Mouse (Mus musculus) forebrain, embryonic 13.5 days (tissue): Measurements from ENCODE around the gene Tnr. TPM values are rescaled to one million over a fixed set of nuclear protein-coding genes. Genes with fewer than 3 reads are reported as not detected.

Experiments
- ATAC-seq: fragments of 200-750 bp; cut with Nextera tagmentation; 2 replicates; pipeline ENCODE4 v1.8.0; 2017
- H3K27ac ChIP-seq: fragments of 300-500 bp; sonication (generic); 2 replicates; pipeline ENCODE4 v1.5.1; 2015; ENCODE audit warnings: inconsistent platforms, mild to moderate bottlenecking, moderate library complexity
- H3K27me3 ChIP-seq: fragments of 300-500 bp; sonication (generic); 2 replicates; pipeline ENCODE4 v1.6.1; 2015; ENCODE audit warnings: mild to moderate bottlenecking, inconsistent platforms
- H3K36me3 ChIP-seq: fragments of 300-500 bp; sonication (generic); 2 replicates; pipeline ENCODE4 v1.6.1; 2015; ENCODE audit warnings: mild to moderate bottlenecking, inconsistent platforms; ENCODE audit not compliant: poor library complexity, severe bottlenecking
- H3K4me1 ChIP-seq: fragments of 300-500 bp; sonication (generic); 2 replicates; pipeline ENCODE4 v1.6.1; 2015; ENCODE audit warnings: inconsistent platforms
- H3K4me2 ChIP-seq: fragments of 300-500 bp; sonication (generic); 2 replicates; pipeline ENCODE4 v1.6.1; 2015; ENCODE audit warnings: inconsistent platforms, mild to moderate bottlenecking, moderate library complexity
- H3K4me3 ChIP-seq: fragments of 300-500 bp; sonication (generic); 2 replicates; pipeline ENCODE4 v1.5.1; 2015; ENCODE audit warnings: mild to moderate bottlenecking, inconsistent platforms
- H3K9ac ChIP-seq: fragments of 300-500 bp; sonication (generic); 2 replicates; pipeline ENCODE4 v1.6.1; 2015; ENCODE audit warnings: mild to moderate bottlenecking, inconsistent platforms
- H3K9me3 ChIP-seq: fragments of 300-500 bp; sonication (generic); replicated peaks from 2 replicates; pipeline ENCODE4 v1.6.1; 2016; ENCODE audit warnings: inconsistent platforms
- WGBS: fragments of 180-500 bp; shearing (Covaris S2); methylation state at CpG from one replicate; pipeline ENCODE4 v1.1.7; 2015; 5-methylcytosine and 5-hydroxymethylcytosine counted together
- polyA plus RNA-seq: library from polyadenylated mRNA; unstranded; fragments of >200 nt; fragmentation: Nextera tagmentation; extraction: Ambion mirVana; gene quantifications from 2 replicates; pipeline ENCODE4 v1.2.1, GENCODE M21; 2015

Tnr gene
- polyA plus RNA-seq, 1 experiment from 2014 or later, result 1.6 TPM

DNA sequence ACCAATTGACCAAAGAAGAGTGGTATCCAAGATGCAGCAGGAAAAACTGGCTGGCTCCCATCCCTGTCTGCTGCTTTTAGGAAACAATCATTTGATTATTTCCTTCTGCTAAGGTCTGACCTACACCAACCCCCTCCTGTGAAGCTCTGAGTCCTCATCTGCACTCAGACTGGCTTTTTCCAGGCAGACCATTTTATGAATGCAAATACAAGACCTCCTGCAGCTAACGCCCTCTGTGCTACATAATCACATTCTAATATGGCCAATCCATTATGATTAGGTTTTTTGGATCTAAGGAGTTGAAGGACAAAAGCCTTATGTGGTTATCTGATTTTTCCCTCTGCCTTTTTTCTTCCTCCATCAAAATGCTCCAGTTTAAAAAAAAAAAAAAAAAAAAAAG, 342.1 kb downstream of the Tnr start:
- no peak overlapping the region for H3K4me3 ChIP-seq
- H3K27ac ChIP-seq, result no peak overlapping the region
- no peaks in the 10 kb centered on the region for H3K36me3 ChIP-seq
- H3K27me3 ChIP-seq, result 0 out of 2 replicates have a peak, but pooled peaks cover 6% of the 10 kb centered on the region
- no peak overlapping the region for H3K4me2 ChIP-seq
- no peaks in the 10 kb centered on the region for H3K9me3 ChIP-seq
- 0 out of 2 replicates have a peak, but pooled peaks cover 3% of the 10 kb centered on the region for H3K4me1 ChIP-seq
- no peak overlapping the region for H3K9ac ChIP-seq
- peak; percentile 51; the same call in 1 of the 2 replicates for ATAC-seq
- 13% methylated on average over 1 of the region's 1 CpGs for WGBS

DNA sequence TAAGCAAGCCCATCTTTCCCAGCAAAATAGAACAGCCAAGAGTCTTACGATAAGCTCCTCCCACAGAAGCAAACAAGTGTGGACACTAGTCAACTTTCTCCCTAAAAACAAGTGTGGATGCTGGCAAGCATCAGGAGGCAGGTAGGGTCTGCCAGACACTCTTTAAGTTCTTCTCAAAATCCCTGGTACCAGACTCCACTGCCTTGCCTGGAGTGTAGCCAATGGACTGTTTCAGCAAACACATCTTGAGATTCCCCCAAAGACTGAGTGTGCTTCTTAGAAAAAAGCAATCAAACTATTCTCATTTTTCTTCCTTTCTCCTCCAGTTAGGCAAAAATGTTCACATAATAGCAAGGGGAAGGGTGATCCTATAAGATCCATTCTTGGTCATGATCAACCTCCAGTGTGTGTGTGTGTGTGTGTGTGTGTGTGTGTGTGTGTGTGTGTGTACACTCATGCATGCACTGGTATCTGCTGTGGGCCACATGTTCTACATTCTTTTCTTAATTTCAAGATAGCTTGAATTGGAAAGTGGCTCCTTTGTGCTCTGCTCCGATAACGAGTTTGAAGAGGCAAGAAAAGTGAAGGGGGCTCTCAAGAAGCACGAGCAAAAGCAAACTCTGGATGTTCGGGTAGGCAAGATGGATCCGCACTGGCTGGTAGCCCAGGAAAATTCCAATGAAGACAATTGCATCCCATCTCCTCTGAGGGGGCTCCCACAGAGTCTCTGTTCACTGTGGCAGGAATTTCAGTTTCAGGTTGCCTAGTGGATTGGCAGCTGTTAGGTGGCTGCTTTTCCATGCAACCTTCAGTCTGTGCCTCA, 346.3 kb downstream of the Tnr start:
- 56% methylated on average over 6 of the region's 6 CpGs for WGBS
- Histone ChIP-seq H3K27ac (no peak overlapping the region), H3K4me1 (0 out of 2 replicates have a peak, but pooled peaks cover 3% of the 10 kb centered on the region), H3K4me2 (no peak overlapping the region), H3K27me3 (0 out of 2 replicates have a peak, but pooled peaks cover 6% of the 10 kb centered on the region), H3K36me3 (no peaks in the 10 kb centered on the region), H3K9ac (no peak overlapping the region), H3K9me3 (no peaks in the 10 kb centered on the region), H3K4me3 (no peak overlapping the region)
- ATAC-seq, result no peak

DNA sequence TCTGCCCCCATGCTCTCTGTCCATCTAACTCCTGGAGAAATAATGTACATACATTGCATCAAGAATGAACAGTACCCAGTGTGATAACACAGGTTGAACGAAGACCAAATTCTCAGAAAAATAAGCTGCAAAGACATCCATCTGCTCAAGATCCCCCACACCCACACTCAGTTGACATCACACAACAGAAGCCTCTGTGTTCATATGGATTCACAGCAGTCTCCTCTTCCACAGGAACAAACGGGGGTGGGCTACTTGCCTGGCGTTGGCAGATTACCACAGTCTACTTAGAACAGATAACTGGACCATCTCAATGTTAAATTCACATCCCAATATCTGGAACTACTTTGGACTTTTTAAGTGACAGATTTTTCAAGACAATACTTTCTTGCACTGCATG, 349.3 kb downstream of the Tnr start:
- Histone ChIP-seq H3K27ac (no peak overlapping the region), H3K4me3 (no peak overlapping the region), H3K4me1 (no peaks in the 10 kb centered on the region), H3K4me2 (no peak overlapping the region), H3K27me3 (0 out of 2 replicates have a peak, but pooled peaks cover 2% of the 10 kb centered on the region), H3K9me3 (no peaks in the 10 kb centered on the region), H3K36me3 (no peaks in the 10 kb centered on the region), H3K9ac (no peak overlapping the region)
- WGBS, result 87% methylated on average over 3 of the region's 3 CpGs
- ATAC-seq, result no peak

DNA sequence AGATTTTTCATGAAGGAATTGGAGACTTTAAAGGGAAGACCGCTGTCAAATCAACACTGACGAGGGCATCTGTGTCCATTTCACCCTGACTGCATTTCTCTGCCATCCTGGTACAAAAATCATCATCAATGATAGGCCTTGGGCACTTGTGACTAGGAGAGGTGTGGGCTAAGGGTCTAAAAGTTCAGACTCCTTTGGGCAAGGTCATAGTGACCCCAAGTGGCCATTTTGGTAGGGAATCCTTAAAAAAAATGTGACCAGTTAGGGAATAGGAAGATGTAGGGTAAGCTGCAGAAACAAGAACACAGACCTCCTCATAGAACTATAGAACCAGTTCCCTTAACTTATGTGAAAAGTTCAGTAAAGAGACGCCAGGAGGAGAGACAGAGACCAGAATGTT, 355.1 kb downstream of the Tnr start:
- Histone ChIP-seq H3K27me3 (no peaks in the 10 kb centered on the region), H3K9me3 (no peaks in the 10 kb centered on the region), H3K4me1 (no peaks in the 10 kb centered on the region), H3K4me2 (no peak overlapping the region), H3K9ac (no peak overlapping the region), H3K27ac (no peak overlapping the region), H3K36me3 (no peaks in the 10 kb centered on the region), H3K4me3 (no peak overlapping the region)
- 48% methylated on average over 3 of the region's 3 CpGs for WGBS
- no peak for ATAC-seq

DNA sequence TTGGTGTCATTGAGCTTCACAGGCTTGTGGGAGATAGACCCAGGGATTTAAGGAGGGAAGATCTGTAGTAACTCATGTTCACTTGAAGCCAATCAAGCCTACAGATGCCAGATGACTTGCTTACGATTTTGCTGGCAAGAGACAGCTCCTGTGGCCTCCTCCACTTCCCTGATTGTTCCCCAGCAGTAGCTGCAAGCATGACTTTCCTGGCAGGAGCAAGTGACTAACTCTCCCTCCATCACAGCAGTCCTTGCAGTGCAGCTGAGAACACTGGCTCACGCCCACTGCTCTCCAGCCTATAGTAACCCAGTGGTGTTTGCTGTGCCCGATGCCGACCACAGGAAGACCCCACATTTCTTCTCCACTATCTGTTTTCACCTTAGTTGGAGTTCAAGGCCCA, 356.3 kb downstream of the Tnr start:
- Histone ChIP-seq H3K36me3 (no peaks in the 10 kb centered on the region), H3K27me3 (no peaks in the 10 kb centered on the region), H3K4me2 (no peak overlapping the region), H3K4me1 (no peaks in the 10 kb centered on the region), H3K4me3 (no peak overlapping the region), H3K9me3 (no peaks in the 10 kb centered on the region), H3K27ac (no peak overlapping the region), H3K9ac (no peak overlapping the region)
- ATAC-seq, result no peak
- 89% methylated on average over 4 of the region's 4 CpGs for WGBS

DNA sequence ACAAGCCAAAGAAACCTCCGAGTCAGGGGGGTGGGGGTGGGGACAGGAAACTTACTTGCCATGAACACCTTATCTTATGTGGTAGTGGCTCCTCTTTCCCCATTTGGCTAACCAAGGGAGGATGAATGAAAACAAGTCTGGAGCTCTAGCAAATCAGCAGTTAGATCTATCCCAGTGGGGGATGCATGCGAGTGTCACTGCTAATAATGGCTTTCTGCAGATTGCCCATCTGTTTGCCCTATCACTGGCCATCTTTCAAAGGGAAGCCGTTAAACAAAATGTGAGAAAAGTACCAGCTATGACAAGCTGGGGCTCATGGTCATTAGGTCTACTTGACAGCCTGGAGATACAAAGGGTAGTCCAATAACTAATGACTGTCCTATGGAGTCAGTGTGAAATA, 361.9 kb downstream of the Tnr start:
- Histone ChIP-seq H3K4me2 (no peak overlapping the region), H3K9me3 (no peaks in the 10 kb centered on the region), H3K4me1 (no peaks in the 10 kb centered on the region), H3K4me3 (no peak overlapping the region), H3K27ac (no peak overlapping the region), H3K36me3 (no peaks in the 10 kb centered on the region), H3K27me3 (no peaks in the 10 kb centered on the region), H3K9ac (no peak overlapping the region)
- no peak for ATAC-seq
- WGBS, result 69% methylated on average over 3 of the region's 3 CpGs

DNA sequence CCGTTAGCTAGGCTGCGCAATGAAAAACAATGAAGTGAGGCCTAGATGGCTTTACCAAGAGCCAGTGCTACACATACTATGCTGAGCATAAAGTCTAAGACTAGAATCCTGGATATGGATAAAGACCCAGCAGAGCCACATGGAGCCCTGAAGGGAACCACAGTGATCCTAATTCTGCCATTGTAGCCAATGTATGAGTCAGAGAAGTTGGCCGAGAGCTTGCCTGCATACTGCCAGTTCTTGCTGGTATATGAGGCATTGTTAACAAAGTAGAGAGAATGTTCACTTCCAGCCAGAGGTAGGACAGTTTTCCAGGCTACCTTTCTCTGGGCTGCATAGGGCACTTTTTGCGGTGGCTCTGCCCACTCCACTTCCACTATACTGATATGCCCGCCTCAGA, 365.0 kb downstream of the Tnr start:
- no peak overlapping the region for H3K9ac ChIP-seq
- 96% methylated on average over 5 of the region's 5 CpGs for WGBS
- no peak overlapping the region for H3K4me2 ChIP-seq
- H3K9me3 ChIP-seq, result no peaks in the 10 kb centered on the region
- no peaks in the 10 kb centered on the region for H3K36me3 ChIP-seq
- H3K27ac ChIP-seq, result no peak overlapping the region
- ATAC-seq, result no peak
- no peaks in the 10 kb centered on the region for H3K4me1 ChIP-seq
- no peaks in the 10 kb centered on the region for H3K27me3 ChIP-seq
- no peak overlapping the region for H3K4me3 ChIP-seq

DNA sequence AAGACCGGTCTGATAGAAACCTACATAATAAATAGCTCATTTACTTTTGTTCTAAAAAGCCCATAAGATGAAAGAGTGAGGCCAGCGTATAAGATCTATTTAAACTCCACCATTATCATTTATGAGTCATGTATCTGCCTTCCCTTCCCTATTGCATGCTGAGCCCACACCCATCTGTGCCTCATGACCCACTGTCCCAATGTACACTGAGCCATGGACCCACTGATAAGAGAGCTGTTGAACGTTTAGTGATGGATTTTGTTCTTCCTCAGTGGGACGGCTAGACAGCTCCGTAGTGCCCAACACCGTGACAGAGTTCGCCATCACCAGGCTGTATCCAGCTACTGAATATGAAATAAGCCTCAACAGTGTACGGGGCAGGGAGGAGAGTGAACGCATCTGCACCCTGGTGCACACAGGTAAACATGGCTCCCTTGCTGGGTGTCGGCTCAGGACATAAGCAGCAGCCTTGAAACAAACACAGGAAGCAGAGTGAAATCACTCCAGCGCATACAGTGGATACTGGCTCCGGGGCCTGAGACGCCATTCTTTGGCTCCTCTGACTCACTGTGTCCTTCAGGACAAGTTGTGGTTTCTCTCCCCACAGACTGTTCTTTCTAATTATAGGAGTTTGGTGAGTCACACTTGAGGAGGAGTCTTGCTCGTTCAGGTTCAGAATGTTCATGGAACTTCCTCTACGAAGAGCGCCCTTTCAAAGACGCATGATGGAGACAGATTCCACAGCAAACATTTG, 365.6 kb downstream of the Tnr start:
- 93% methylated on average over 17 of the region's 17 CpGs for WGBS
- Histone ChIP-seq H3K27ac (no peak overlapping the region), H3K9ac (no peak overlapping the region), H3K9me3 (no peaks in the 10 kb centered on the region), H3K27me3 (no peaks in the 10 kb centered on the region), H3K4me3 (no peak overlapping the region), H3K4me2 (no peak overlapping the region), H3K4me1 (no peaks in the 10 kb centered on the region), H3K36me3 (no peaks in the 10 kb centered on the region)
- no peak for ATAC-seq

DNA sequence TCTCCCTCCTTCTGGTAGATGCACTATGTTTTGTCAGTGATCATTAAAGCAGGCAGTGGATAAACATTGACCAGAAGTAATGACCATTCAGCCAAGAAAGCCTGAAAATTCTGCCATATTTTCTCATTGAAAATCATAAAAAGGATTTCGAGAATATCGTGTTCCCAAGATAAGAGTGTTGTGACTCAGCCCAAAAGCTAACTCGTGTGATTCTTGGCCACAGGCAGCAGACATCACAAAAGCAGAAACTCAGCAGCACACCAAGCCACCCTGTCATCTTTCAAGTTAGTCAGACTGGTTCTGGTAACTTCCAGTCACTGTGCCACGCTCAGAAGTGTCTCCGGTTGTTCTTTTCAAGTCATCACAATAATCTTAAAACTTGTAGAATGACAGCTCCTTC, 367.0 kb downstream of the Tnr start:
- ATAC-seq, result no peak
- Histone ChIP-seq H3K9me3 (no peaks in the 10 kb centered on the region), H3K4me3 (no peak overlapping the region), H3K9ac (no peak overlapping the region), H3K36me3 (no peaks in the 10 kb centered on the region), H3K4me1 (no peaks in the 10 kb centered on the region), H3K27me3 (no peaks in the 10 kb centered on the region), H3K27ac (no peak overlapping the region), H3K4me2 (no peak overlapping the region)
- WGBS, result 89% methylated on average over 5 of the region's 5 CpGs

DNA sequence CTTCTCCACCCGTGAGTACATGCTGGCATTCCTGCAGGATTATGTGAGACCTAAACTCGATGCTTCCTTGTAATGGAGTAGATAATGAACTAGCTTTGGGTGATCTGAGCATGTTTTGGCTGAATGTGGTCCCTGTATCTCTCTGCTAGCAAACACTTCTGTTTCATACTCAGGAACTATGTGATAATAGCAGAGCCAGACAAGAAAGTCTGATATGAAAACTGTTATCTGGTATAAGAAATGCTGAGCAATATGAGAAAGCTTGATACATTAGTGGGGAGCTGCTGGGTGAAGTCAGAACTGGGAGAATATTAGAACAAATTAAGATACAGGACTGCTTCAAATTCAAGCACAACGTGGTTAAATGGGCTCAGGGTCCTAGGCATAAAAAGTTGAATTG, 371.5 kb downstream of the Tnr start:
- ATAC-seq, result no peak
- Histone ChIP-seq H3K4me1 (no peaks in the 10 kb centered on the region), H3K9me3 (no peaks in the 10 kb centered on the region), H3K4me2 (no peak overlapping the region), H3K27ac (no peak overlapping the region), H3K27me3 (no peaks in the 10 kb centered on the region), H3K9ac (no peak overlapping the region), H3K4me3 (no peak overlapping the region), H3K36me3 (no peaks in the 10 kb centered on the region)
- WGBS, result 75% methylated on average over 3 of the region's 3 CpGs

DNA sequence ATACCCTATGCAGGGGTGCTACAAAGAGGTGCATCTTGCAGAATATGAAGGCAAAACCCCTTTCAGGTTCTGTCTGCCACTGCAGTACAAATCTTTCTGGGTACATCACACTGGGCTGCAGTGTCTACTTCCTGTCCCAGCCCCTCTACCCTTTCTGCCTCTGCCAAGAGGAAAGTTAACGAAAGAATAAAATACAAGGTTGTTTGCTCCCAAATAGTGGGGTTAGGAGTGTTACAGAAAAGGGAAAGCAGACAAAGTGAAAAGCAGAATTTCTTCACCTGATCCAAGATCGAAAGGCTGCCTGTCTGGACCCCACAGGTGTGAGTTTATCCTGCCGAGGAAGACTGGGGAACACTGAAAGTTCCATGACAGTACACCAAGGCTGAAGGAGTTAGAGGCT, 376.4 kb downstream of the Tnr start:
- ATAC-seq, result no peak
- H3K4me2 ChIP-seq, result no peak overlapping the region
- WGBS, result 86% methylated on average over 3 of the region's 3 CpGs
- no peak overlapping the region for H3K9ac ChIP-seq
- H3K4me1 ChIP-seq, result peaks cover 11% of the 10 kb centered on the region
- H3K27ac ChIP-seq, result no peak overlapping the region
- no peaks in the 10 kb centered on the region for H3K27me3 ChIP-seq
- H3K4me3 ChIP-seq, result no peak overlapping the region
- no peaks in the 10 kb centered on the region for H3K9me3 ChIP-seq
- H3K36me3 ChIP-seq, result no peaks in the 10 kb centered on the region

DNA sequence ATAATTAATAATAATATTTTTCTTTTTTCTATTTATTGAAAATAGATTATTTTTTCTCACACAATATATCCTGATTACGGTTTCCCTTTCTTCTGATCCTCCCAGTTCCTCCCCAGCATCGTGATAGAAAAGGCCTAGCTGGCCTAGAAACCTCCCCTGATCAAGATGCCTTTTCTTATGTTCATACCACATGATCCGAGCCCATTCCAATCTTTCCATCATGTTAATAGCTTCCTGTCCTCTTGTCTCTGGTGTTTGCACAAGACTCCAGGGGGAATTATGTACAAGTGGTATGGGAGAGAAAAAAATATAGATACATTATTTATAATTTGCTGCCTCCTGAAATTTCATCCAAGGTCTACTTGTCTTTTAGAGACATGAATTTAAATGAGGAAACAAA, 377.1 kb downstream of the Tnr start:
- H3K4me2 ChIP-seq, result no peak overlapping the region

More for the DNA sequence above, 377.1 kb downstream of the Tnr start:
- Histone ChIP-seq H3K9me3 (no peaks in the 10 kb centered on the region), H3K9ac (no peak overlapping the region), H3K27ac (no peak overlapping the region), H3K36me3 (no peaks in the 10 kb centered on the region), H3K27me3 (no peaks in the 10 kb centered on the region), H3K4me3 (no peak overlapping the region), H3K4me1 (peaks cover 11% of the 10 kb centered on the region)
- no peak for ATAC-seq
- 73% methylated on average over 3 of the region's 3 CpGs for WGBS
